Mouse (Mus musculus) embryonic facial prominence, embryonic 15.5 days (tissue): ENCODE results near the gene Cdrt4. TPM values are rescaled to one million over a fixed set of nuclear protein-coding genes. Genes with fewer than 3 reads are reported as not detected.

Experiments used
- polyA plus RNA-seq: library from polyadenylated mRNA; unstranded; fragments of >200 nt; fragmentation: Nextera tagmentation; extraction: Ambion mirVana; gene quantifications from 2 replicates; pipeline ENCODE4 v1.2.1, GENCODE M21; 2015

Gene Cdrt4
- polyA plus RNA-seq, 1 experiment from 2014 or later, result 0.32 TPM

Other genes starting within 250 kb of the Cdrt4 start
- 9.1 and 10.5 TPM in 2 replicates for gene Zfp287, start 219.3 kb upstream of the Cdrt4 start, polyA plus RNA-seq
- gene Gm10428, start 198.1 kb upstream of the Cdrt4 start, polyA plus RNA-seq, result not detected in 2 replicates
- gene Zfp286, start 161.7 kb upstream of the Cdrt4 start, polyA plus RNA-seq, result 22.4 and 23.4 TPM in 2 replicates
- gene Trim16, start 131.0 kb upstream of the Cdrt4 start, polyA plus RNA-seq, result 19.8 and 20.9 TPM in 2 replicates
- 0.72 and 1.1 TPM in 2 replicates for gene Fbxw10, start 104.1 kb upstream of the Cdrt4 start, polyA plus RNA-seq
- gene Tvp23b, start 71.7 kb upstream of the Cdrt4 start, polyA plus RNA-seq, result 79.9 and 81.1 TPM in 2 replicates
- 0.09 and 0.63 TPM in 2 replicates for gene Tekt3, start 110.5 kb downstream of the Cdrt4 start, polyA plus RNA-seq
- gene Pmp22, start 177.8 kb downstream of the Cdrt4 start, polyA plus RNA-seq, result 244 and 245 TPM in 2 replicates